Mouse (Mus musculus) erythroblast, adult 5-6 weeks (primary cell): Measurements from ENCODE around the gene Vps9d1. TPM values are rescaled to one million over a fixed set of nuclear protein-coding genes. Genes with fewer than 3 reads are reported as not detected.
"Not testable (repeated sequence)": the region's sequence is repeated elsewhere in the genome, so short reads cannot be mapped to it uniquely, and the experiment has no call there.

Experiments used
- ATAC-seq: replicated peaks from 2 replicates; pipeline ENCODE4 v1.8.0; 2016; ENCODE audit warnings: moderate number of reproducible peaks, mild to moderate bottlenecking, moderate TSS enrichment, inconsistent platforms; ENCODE audit not compliant: poor library complexity, low FRiP score, severe bottlenecking
- total RNA-seq, 2 experiments: library from RNA; stranded (forward) in 1 of 2; stranded (reverse) in 1 of 2; fragments of 150-400 nt in 1 of 2; fragments of 200-764, 138-1000 nt in 1 of 2; gene quantifications; 2 replicates each; pipeline versions ENCODE4 v1.2.3 to v1.2.4; 2015 to 2017; ENCODE audit warnings: low replicate concordance in 2 of 2

The Vps9d1 gene
- total RNA-seq (2015; ENCODE audit: low replicate concordance) (3.6 and 5.2 TPM in 2 replicates), total RNA-seq (2017; ENCODE audit: low replicate concordance) (6.6 and 9.8 TPM in 2 replicates)

GRCm38 (mm10) chr8:123254099-123254885 is at the start of gene Vps9d1, which contains the start of gene Zfp276:
Gene Vps9d1, minus strand, starts transcription at chr8:123254348.
Gene Zfp276, plus strand, starts transcription at chr8:123254195.
- peak; percentile 88 for ATAC-seq

- 0 out of 2 replicates have a peak, but pooled peaks have one; percentile 16 for ATAC-seq
Observed at GRCm38 (mm10) chr8:123298301-123298700, 44.2 kb upstream of the Vps9d1 start.

GRCm38 (mm10) chr8:123292785-123293184 is 38.6 kb upstream of the Vps9d1 start:
- ATAC-seq: no peak

- ATAC-seq: no peak
Observed at GRCm38 (mm10) chr8:123292281-123292680, 38.1 kb upstream of the Vps9d1 start.

- no peak for ATAC-seq
Observed at GRCm38 (mm10) chr8:123291716-123292115, 37.6 kb upstream of the Vps9d1 start.

- ATAC-seq: no peak
Observed at GRCm38 (mm10) chr8:123290679-123291078, 36.5 kb upstream of the Vps9d1 start.

- no peak for ATAC-seq
Observed at GRCm38 (mm10) chr8:123290166-123290565, 36.0 kb upstream of the Vps9d1 start.

GRCm38 (mm10) chr8:123287362-123287761 is 33.2 kb upstream of the Vps9d1 start:
- no peak for ATAC-seq

GRCm38 (mm10) chr8:123284493-123284892 is 30.3 kb upstream of the Vps9d1 start:
- no peak for ATAC-seq

- no peak for ATAC-seq
Observed at GRCm38 (mm10) chr8:123283991-123284390, 29.8 kb upstream of the Vps9d1 start.

- ATAC-seq: not testable (repeated sequence)
Observed at GRCm38 (mm10) chr8:123282994-123283393, 28.8 kb upstream of the Vps9d1 start.

- ATAC-seq: no peak
Observed at GRCm38 (mm10) chr8:123280302-123281094, 26.4 kb upstream of the Vps9d1 start.

GRCm38 (mm10) chr8:123279828-123280227 is 25.7 kb upstream of the Vps9d1 start:
- ATAC-seq: no peak

GRCm38 (mm10) chr8:123278445-123278844 is 24.3 kb upstream of the Vps9d1 start:
- ATAC-seq: no peak

GRCm38 (mm10) chr8:123275096-123275495 is 20.9 kb upstream of the Vps9d1 start:
- no peak for ATAC-seq

- ATAC-seq: no peak
Observed at GRCm38 (mm10) chr8:123274447-123274846, 20.3 kb upstream of the Vps9d1 start.

- ATAC-seq: no peak
Observed at GRCm38 (mm10) chr8:123271901-123272300, 17.8 kb upstream of the Vps9d1 start.

- ATAC-seq: no peak
Observed at GRCm38 (mm10) chr8:123271147-123271546, 17.0 kb upstream of the Vps9d1 start.

- ATAC-seq: no peak
Observed at GRCm38 (mm10) chr8:123267926-123268656, 13.9 kb upstream of the Vps9d1 start.

GRCm38 (mm10) chr8:123257593-123257992 is 3.4 kb upstream of the Vps9d1 start:
- ATAC-seq: not testable (repeated sequence)
